Mouse (Mus musculus): ENCODE data around the gene Bcl2l15.

GRCm38 (mm10) chr3:103887581-103887980, 55.2 kb downstream of the Bcl2l15 start:
- TF ChIP-seq CTCF (IDR thresholded peaks at IDR 0.05 in 2 of 3, conservative IDR thresholded peaks at IDR 0.05 in 1 of 3; ENCODE audit: control insufficient read depth in 1 of 3, insufficient read depth in 1 of 3, low read depth in 2 of 3, low read length in 3 of 3, poor library complexity in 1 of 3, severe bottlenecking in 1 of 3) (peak in 2 of 3 experiments; percentile 45 to 82; a peak in 4 of 6 replicates), CHD2 (IDR thresholded peaks at IDR 0.05; ENCODE audit: low read length) (no peak), ETS1 (IDR thresholded peaks at IDR 0.05; ENCODE audit: low read depth, low read length) (no peak), TCF12 (IDR thresholded peaks at IDR 0.05; ENCODE audit: low read depth, low read length) (no peak), EP300 (IDR thresholded peaks at IDR 0.05; ENCODE audit: low read depth in 1 of 2, low read length in 2 of 2) (no peak), JUND (IDR thresholded peaks at IDR 0.05; ENCODE audit: low read depth, low read length) (no peak), ZMIZ1 (IDR thresholded peaks at IDR 0.05; ENCODE audit: low read depth, low read length) (no peak), MAX (IDR thresholded peaks at IDR 0.05; ENCODE audit: low read length) (no peak), E2F4 (IDR thresholded peaks at IDR 0.05; ENCODE audit: borderline replicate concordance, low read depth, low read length) (no peak), RAD21 (IDR thresholded peaks at IDR 0.05; ENCODE audit: low read depth, low read length) (peak; percentile 84)
